Mouse (Mus musculus) limb, embryonic 14.5 days (tissue): Measurements from ENCODE around the gene Pcsk6. TPM values are rescaled to one million over a fixed set of nuclear protein-coding genes. Genes with fewer than 3 reads are reported as not detected.

Experiments
- ATAC-seq: fragments of 200-750 bp; cut with Nextera tagmentation; 2 replicates; pipeline ENCODE4 v1.8.0; 2017; ENCODE audit warnings: low read depth, moderate number of reproducible peaks, moderate TSS enrichment; ENCODE audit not compliant: low FRiP score
- DNase-seq: peaks from one replicate; pipeline ENCODE4 v3.0.0-alpha.2; 2015; ENCODE audit warnings: low spot score
- H3K27ac ChIP-seq: fragments of 300-500 bp; sonication (generic); replicated peaks from 2 replicates; pipeline ENCODE4 v1.5.1; 2014; ENCODE audit warnings: low read depth, mild to moderate bottlenecking, low read length, moderate library complexity, mixed read lengths
- H3K27me3 ChIP-seq: fragments of 300-500 bp; sonication (generic); 2 replicates; pipeline ENCODE4 v1.6.1; 2014; ENCODE audit warnings: low read length, mixed read lengths; ENCODE audit not compliant: control insufficient read depth, insufficient read depth
- H3K36me3 ChIP-seq: fragments of 300-500 bp; sonication (generic); 2 replicates; pipeline ENCODE4 v1.6.1; 2014; ENCODE audit warnings: mild to moderate bottlenecking, low read length, moderate library complexity, mixed read lengths; ENCODE audit not compliant: control insufficient read depth, insufficient read depth
- H3K4me1 ChIP-seq: fragments of 300-500 bp; sonication (generic); 2 replicates; pipeline ENCODE4 v1.6.1; 2014; ENCODE audit warnings: antibody characterized with exemption, low read length, mixed read lengths; ENCODE audit not compliant: control insufficient read depth, insufficient read depth
- H3K4me2 ChIP-seq: fragments of 300-500 bp; sonication (generic); replicated peaks from 2 replicates; pipeline ENCODE4 v1.6.1; 2014; ENCODE audit warnings: low read depth, mild to moderate bottlenecking, low read length, moderate library complexity; ENCODE audit not compliant: severe bottlenecking
- H3K4me3 ChIP-seq: fragments of 300-500 bp; sonication (generic); replicated peaks from 2 replicates; pipeline ENCODE4 v1.5.1; 2014; ENCODE audit warnings: low read length
- H3K9ac ChIP-seq: fragments of 300-500 bp; sonication (generic); 2 replicates; pipeline ENCODE4 v1.6.1; 2014; ENCODE audit warnings: mild to moderate bottlenecking, low read depth, low read length, moderate library complexity; ENCODE audit not compliant: severe bottlenecking
- H3K9me3 ChIP-seq: fragments of 300-500 bp; sonication (generic); 2 replicates; pipeline ENCODE4 v1.6.1; 2016; ENCODE audit warnings: low read length; ENCODE audit not compliant: control insufficient read depth
- POLR2A ChIP-seq: fragments of 200-500 bp; IDR thresholded peaks from 2 replicates; pipeline ENCODE4 v1.8.0; 2012; ENCODE audit warnings: inconsistent platforms, mild to moderate bottlenecking, moderate library complexity, borderline replicate concordance; ENCODE audit not compliant: insufficient read depth, insufficient read length; ENCODE audit errors: extremely low read depth
- WGBS: fragments of 180-500 bp; shearing (Covaris S2); extraction: QIAGEN DNeasy Blood & Tissue Kit; methylation state at CpG from one replicate; pipeline ENCODE4 v1.1.7; 2014; 5-methylcytosine and 5-hydroxymethylcytosine counted together
- polyA plus RNA-seq, 2 experiments: library from polyadenylated mRNA; depleted of rRNA in 1 of 2; stranded (reverse) in 1 of 2; unstranded in 1 of 2; fragments of >200 nt; fragmentation: Nextera tagmentation in 1 of 2; extraction: Ambion mirVana in 1 of 2; gene quantifications; 2 replicates each; pipeline versions ENCODE4 v1.2.1 to v1.2.3; 2012 to 2014

Gene Pcsk6
- polyA plus RNA-seq, 2 experiments, result 15.2 to 34.1 TPM

GRCm38 (mm10) chr7:65892264-65892828, 30.8 kb downstream of the Pcsk6 start:
- TF ChIP-seq POLR2A, result no peak
- H3K9me3 ChIP-seq, result no peaks in the 10 kb centered on the region
- DNase-seq (no peak), ATAC-seq (no peak)
- no peak overlapping the region for H3K4me3 ChIP-seq
- H3K9ac ChIP-seq, result no peak overlapping the region
- WGBS, result 79% methylated on average over 9 of the region's 9 CpGs
- H3K36me3 ChIP-seq, result no peaks in the 10 kb centered on the region
- no peaks in the 10 kb centered on the region; the same call in 1 of the 2 replicates for H3K27me3 ChIP-seq
- H3K4me1 ChIP-seq, result peaks cover 11% of the 10 kb centered on the region; the same call in 1 of the 2 replicates
- H3K27ac ChIP-seq, result no peak overlapping the region
- H3K4me2 ChIP-seq, result no peak overlapping the region

GRCm38 (mm10) chr7:65893546-65893945, 32.0 kb downstream of the Pcsk6 start:
- Histone ChIP-seq H3K4me1 (0 out of 2 replicates have a peak, but pooled peaks cover 8% of the 10 kb centered on the region), H3K27ac (no peak overlapping the region), H3K4me3 (no peak overlapping the region), H3K9me3 (no peaks in the 10 kb centered on the region), H3K36me3 (no peaks in the 10 kb centered on the region), H3K4me2 (no peak overlapping the region), H3K27me3 (no peaks in the 10 kb centered on the region; the same call in 1 of the 2 replicates), H3K9ac (no peak overlapping the region)
- 84% methylated on average over 10 of the region's 10 CpGs for WGBS
- TF ChIP-seq POLR2A, result no peak
- ATAC-seq (no peak), DNase-seq (no peak)

- DNase-seq (no peak), ATAC-seq (no peak)
- no peak for TF ChIP-seq POLR2A
- Histone ChIP-seq H3K27ac (no peak overlapping the region), H3K36me3 (no peaks in the 10 kb centered on the region), H3K9me3 (no peaks in the 10 kb centered on the region), H3K9ac (no peak overlapping the region), H3K4me1 (no peaks in the 10 kb centered on the region), H3K4me2 (no peak overlapping the region), H3K4me3 (no peak overlapping the region), H3K27me3 (no peaks in the 10 kb centered on the region; the same call in 1 of the 2 replicates)
- 68% methylated on average over 5 of the region's 5 CpGs for WGBS
Observed at GRCm38 (mm10) chr7:65895262-65895661, 33.7 kb downstream of the Pcsk6 start.

DNA sequence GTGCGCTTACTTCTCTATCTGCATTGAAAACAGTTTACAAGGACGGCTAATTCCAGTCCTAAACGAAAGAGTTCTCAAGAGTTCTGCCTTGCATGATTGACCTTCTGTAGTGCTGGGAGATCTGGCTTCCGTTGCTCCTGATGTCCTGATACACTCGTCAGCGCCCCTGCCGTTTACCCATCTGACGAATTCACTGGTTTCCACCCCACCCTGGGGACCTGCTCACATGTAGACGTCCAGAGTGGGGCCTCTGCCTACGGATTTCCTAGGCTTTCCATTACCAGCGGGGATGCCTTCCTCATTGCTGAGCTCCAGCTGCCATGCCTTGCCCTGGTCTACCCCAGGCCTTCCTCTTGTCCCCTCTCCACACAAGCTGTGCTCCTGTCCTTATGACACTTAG, 39.7 kb downstream of the Pcsk6 start:
- H3K27me3 ChIP-seq, result no peaks in the 10 kb centered on the region
- no peak overlapping the region for H3K4me2 ChIP-seq
- peaks cover 10% of the 10 kb centered on the region for H3K4me1 ChIP-seq
- 72% methylated on average over 11 of the region's 11 CpGs for WGBS
- DNase-seq, result no peak
- H3K4me3 ChIP-seq, result no peak overlapping the region
- no peaks in the 10 kb centered on the region for H3K36me3 ChIP-seq
- no peaks in the 10 kb centered on the region for H3K9me3 ChIP-seq
- H3K27ac ChIP-seq, result no peak overlapping the region
- TF ChIP-seq POLR2A, result no peak
- H3K9ac ChIP-seq, result no peak overlapping the region
- no peak for ATAC-seq

- Histone ChIP-seq H3K4me2 (no peak overlapping the region), H3K4me3 (no peak overlapping the region), H3K27ac (0 out of 2 replicates have a peak overlapping the region, but pooled peaks have one; percentile 26), H3K4me1 (peaks cover 10% of the 10 kb centered on the region), H3K9me3 (no peaks in the 10 kb centered on the region), H3K9ac (no peak overlapping the region), H3K36me3 (no peaks in the 10 kb centered on the region), H3K27me3 (no peaks in the 10 kb centered on the region)
- ATAC-seq (no peak), DNase-seq (no peak)
- TF ChIP-seq POLR2A, result no peak
- WGBS, result 42% methylated on average over 13 of the region's 13 CpGs
Observed at GRCm38 (mm10) chr7:65902471-65903180, 41.1 kb downstream of the Pcsk6 start.

- WGBS, result 72% methylated on average over 6 of the region's 6 CpGs
- Histone ChIP-seq H3K4me2 (no peak overlapping the region), H3K36me3 (no peaks in the 10 kb centered on the region), H3K4me1 (peaks cover 10% of the 10 kb centered on the region), H3K27me3 (no peaks in the 10 kb centered on the region), H3K9me3 (no peaks in the 10 kb centered on the region), H3K4me3 (no peak overlapping the region), H3K9ac (no peak overlapping the region), H3K27ac (no peak overlapping the region)
- DNase-seq (no peak), ATAC-seq (no peak)
- TF ChIP-seq POLR2A, result no peak
Observed at GRCm38 (mm10) chr7:65903456-65903855, 41.9 kb downstream of the Pcsk6 start.
